Mouse (Mus musculus) kidney, postnatal 10 days (tissue): Measurements from ENCODE around the gene Zmiz1.

Experiments
- DNase-seq: peaks from one replicate; pipeline ENCODE4 v3.0.0; 2021; ENCODE audit warnings: mixed read lengths

The Zmiz1 gene

GRCm38 (mm10) chr14:25619066-25619762 lies 160.2 kb downstream of the Zmiz1 start:
- DNase-seq = no peak

GRCm38 (mm10) chr14:25620766-25621165 lies 161.8 kb downstream of the Zmiz1 start:
- no peak for DNase-seq

GRCm38 (mm10) chr14:25623698-25624097 lies 164.7 kb downstream of the Zmiz1 start:
- no peak for DNase-seq

GRCm38 (mm10) chr14:25624659-25625058 lies 165.7 kb downstream of the Zmiz1 start:
- DNase-seq = no peak

GRCm38 (mm10) chr14:25627599-25628255 lies 168.7 kb downstream of the Zmiz1 start:
- DNase-seq = no peak

GRCm38 (mm10) chr14:25628448-25629099 lies 169.6 kb downstream of the Zmiz1 start:
- DNase-seq = no peak

- no peak for DNase-seq
Measured at GRCm38 (mm10) chr14:25629866-25630606, 171.1 kb downstream of the Zmiz1 start.

GRCm38 (mm10) chr14:25630647-25631409 lies 171.8 kb downstream of the Zmiz1 start:
- DNase-seq = no peak

GRCm38 (mm10) chr14:25631481-25631880 lies 172.5 kb downstream of the Zmiz1 start:
- DNase-seq = no peak

- no peak for DNase-seq
Measured at GRCm38 (mm10) chr14:25633539-25634300, 174.7 kb downstream of the Zmiz1 start.

- DNase-seq = no peak
Measured at GRCm38 (mm10) chr14:25634328-25634727, 175.3 kb downstream of the Zmiz1 start.

- DNase-seq = no peak
Measured at GRCm38 (mm10) chr14:25635746-25636145, 176.8 kb downstream of the Zmiz1 start.

- DNase-seq = no peak
Measured at GRCm38 (mm10) chr14:25636297-25636696, 177.3 kb downstream of the Zmiz1 start.

GRCm38 (mm10) chr14:25639120-25639758 lies 180.3 kb downstream of the Zmiz1 start:
- no peak for DNase-seq

GRCm38 (mm10) chr14:25639979-25640378 lies 181.0 kb downstream of the Zmiz1 start:
- no peak for DNase-seq

- DNase-seq = no peak
Measured at GRCm38 (mm10) chr14:25640421-25641056, 181.6 kb downstream of the Zmiz1 start.

GRCm38 (mm10) chr14:25641067-25641466 lies 182.1 kb downstream of the Zmiz1 start:
- DNase-seq = no peak

- no peak for DNase-seq
Measured at GRCm38 (mm10) chr14:25645717-25646116, 186.7 kb downstream of the Zmiz1 start.

- DNase-seq = peak; percentile 82
Measured at GRCm38 (mm10) chr14:25646161-25646621, 187.2 kb downstream of the Zmiz1 start.

- no peak for DNase-seq
Measured at GRCm38 (mm10) chr14:25651131-25651530, 192.1 kb downstream of the Zmiz1 start.

GRCm38 (mm10) chr14:25651905-25652304 lies 192.9 kb downstream of the Zmiz1 start:
- DNase-seq = no peak
